Mouse (Mus musculus) ZHBTc4 (cell line): ENCODE data around the gene Dok1.

Source experiments
- DNase-seq: peaks from one replicate; pipeline ENCODE4 v3.0.0-alpha.2; 2011; ENCODE audit warnings: low read depth, low spot score

Dok1 gene

DNA sequence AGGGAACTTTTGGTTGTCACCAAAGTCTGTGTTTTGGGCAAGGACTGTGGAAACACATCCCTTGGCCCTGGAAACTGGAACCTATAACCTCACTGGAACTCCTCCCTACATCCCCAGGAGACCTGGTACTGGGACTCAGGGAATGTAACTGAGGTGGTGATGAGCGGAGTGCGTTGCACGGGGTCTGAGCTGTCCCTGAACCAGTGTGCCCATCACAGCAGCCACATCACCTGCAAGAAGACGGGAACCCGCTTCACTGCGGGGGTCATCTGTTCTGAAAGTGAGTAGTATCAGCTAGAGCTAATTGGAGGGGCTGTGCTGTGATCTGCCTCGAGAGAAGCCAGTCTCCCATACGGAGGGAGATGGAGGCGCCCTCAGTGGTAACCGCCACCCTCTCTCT lies 16.1 kb upstream of the Dok1 start:
- DNase-seq, result no peak

DNA sequence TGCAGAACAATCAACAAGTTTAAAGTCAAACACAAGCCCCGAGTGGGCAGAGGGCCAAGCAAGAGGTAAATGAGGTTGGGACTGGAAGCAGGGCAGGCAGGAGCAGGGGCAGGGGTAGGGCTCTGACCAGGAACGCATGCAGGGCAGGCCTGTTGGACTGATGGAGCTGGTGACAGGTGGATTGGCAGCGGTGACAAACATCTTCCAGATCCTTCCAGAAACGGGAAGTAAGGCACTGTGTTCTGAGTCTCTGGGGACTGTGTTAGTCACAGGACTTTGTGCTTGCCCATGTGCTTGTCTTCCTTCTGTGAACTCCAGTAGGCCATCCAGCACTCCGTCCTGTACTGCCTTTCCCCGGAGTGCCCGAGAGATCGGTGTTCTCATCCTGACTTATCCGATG lies 11.5 kb upstream of the Dok1 start:
- DNase-seq, result no peak

DNA sequence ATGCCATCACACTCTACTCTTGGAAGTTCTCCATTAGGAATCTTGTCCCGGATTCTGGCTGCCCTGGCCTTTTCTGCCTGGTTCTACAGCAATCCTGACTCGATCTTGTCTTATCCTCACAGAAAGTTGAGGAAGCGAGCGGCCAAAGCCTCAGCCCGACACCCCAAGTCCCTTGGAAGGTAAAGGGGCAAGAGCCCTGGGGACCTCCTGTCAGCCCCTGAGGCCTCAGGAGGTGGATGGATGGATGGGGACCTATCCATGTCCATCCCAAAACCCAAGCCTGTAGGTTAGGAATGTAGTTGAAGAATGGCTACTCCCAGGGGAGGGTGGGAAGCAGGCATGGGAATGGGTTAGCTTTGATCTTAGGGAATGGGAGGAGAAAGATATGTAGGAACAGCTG lies 10.7 kb upstream of the Dok1 start:
- DNase-seq, result no peak

DNA sequence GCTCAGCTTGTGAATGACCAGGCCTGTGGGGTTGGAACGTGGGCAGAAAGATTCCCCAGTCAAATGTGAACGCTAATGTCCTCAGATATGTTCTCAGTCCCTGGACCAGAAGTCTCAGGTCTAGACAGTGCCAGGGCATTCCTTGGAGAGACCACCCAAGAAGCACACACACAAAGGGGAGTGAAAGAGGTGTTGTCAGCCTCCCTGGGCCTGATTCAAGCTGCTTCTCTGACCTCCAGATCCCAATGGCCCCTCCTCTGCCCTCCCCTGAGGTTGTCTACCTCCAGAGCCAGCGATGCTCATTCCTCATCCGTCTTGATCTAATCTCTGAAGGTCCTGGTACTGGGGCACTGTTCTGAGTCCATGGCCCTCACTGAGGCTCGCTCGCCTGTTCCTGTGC lies 10.3 kb upstream of the Dok1 start:
- DNase-seq, result peak; percentile 66

DNA sequence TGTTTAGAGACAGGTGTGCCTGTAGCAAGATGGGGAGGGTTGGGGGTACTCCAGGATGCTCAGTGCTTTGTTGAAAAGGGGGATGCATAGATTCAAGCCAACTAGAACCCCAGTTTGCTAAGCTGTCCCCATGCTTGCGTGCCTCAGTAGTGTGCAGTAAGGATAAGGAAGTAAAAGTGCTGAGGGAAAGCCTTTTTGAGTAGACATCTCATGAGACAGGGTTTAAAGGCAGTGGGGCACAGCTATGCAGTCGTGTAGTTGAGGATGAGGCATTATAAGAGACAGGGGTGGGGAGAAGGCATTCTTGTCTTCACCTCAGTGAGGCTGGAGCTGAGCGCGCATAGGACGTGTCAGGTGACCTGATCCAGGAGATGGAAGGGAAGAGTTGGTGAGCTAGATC lies 7.3 kb upstream of the Dok1 start:
- no peak for DNase-seq

DNA sequence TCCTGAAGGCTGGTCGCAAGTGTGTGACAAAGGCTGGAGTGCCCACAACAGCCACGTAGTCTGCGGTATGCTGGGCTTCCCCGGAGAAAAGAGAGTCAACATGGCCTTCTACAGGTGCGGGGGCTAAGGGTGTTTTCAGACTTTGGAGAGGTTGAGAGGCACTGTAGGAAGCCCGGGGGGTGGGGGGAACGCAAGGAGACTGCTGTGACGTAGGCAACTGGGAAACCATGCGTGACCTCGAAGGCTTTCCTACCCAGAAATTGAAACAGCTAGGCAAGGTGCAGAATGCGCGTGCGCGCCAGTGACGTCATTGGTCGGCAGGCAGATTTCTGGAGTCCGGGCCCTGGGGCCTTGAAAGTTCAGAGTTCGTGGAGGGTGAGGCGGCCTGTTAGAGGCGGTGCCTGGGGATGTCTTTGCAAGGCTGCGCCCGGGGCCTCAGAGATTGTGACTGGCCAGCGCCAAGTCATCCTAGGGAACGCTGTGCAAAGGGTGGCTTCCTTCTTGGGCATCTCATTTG lies 5.3 kb upstream of the Dok1 start:
- DNase-seq, result peak; percentile 96

DNA sequence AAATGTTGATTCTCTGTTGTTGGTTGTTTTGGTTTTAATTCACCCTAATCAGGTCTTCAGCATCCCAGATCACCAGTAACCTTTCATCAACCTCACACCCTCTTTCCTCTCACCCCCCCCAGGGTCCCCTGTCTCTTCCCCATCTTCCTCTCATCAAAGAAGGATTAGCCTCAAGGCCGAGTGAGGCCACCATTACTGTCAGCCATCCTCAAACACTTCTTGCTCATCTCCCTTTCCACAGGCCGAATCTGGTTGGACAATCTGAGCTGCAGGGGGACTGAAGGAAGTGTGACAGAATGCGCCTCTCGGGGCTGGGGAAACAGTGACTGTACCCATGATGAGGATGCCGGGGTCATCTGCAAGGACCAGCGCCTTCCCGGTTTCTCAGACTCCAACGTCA lies 3.9 kb upstream of the Dok1 start:
- DNase-seq, result no peak

DNA sequence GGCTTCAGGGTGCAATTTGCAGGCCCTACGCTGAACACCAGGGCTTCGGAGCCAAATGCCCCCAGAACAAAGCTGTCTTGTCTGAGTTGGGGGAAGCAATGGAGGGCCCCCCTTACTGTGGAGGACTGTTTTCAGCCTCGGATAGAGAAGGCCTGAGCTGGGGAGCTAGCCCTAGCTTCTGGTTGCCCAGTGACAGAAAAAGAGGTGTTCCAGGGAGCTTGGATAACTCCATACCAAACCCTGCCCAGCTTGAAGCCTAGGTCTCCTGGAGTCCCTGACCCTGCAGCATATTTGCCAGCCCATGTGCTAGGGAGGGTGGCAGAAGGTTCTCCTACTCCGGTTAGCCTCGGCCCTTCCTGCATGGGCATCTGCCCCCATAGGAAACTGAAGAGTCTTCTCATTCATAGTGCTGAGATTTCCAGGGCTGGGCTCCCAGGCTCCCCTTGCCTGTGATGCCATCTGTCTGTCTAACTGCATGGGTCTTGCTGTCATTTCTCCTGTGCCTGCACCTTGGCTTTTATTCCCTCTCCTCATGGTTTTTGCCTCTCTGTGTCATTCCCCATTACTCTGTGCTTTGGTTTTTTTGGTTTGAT lies 1.3 kb upstream of the Dok1 start:
- no peak for DNase-seq

DNA sequence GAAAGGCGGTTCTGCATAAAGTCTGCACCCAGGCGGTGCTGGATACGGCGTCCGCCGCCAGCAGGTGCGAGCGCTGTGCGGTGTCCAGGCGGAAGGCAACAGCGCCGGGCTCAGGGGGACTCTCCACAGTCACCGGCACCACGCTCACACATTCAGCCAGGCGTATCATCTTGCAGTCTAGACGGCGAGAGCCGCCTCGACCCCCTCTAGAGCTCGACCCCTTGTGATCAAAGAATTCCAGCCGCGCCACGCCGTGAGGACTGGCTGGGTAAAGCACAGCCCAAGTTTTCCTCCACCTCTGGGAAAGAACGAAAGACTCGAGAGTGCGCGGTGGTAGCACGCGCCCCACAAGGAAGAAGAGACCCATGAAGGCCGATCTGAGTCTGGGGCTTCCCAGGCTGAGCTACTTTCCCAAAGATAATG lies 491 bp downstream of the Dok1 start:
- peak; percentile 81 for DNase-seq

DNA sequence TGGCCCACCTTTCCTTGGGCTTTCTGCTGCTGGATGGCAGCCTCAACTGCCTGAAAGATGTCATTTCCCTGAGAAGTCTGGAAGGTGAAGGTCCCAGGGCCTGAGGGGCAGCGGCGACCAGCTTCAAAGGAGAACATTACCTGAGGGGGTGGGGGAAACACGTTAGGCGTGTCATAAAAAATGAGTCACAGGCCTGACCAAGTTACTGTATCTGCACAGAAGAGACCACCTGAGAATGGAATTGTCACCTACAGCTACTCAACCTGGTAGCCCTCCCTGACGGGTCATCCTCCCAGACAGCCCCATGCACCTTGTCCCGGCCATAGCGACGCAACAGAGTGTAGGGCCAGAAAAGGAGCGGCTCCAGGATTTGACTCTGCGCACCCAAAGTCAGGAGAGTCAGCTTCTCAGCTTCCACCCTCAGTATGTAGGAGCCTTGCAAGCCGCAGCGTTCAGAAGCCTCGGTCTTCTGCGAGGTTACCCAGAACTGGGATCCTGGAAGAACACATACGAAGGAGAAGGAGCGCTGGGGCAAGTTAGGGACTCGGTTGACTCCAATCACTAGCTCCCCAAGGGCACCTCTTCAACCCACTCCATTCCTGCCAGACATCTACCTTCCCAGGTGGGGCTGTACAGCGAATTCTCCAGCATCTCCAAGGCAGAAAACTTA lies 1.2 kb downstream of the Dok1 start:
- peak; percentile 19 for DNase-seq

DNA sequence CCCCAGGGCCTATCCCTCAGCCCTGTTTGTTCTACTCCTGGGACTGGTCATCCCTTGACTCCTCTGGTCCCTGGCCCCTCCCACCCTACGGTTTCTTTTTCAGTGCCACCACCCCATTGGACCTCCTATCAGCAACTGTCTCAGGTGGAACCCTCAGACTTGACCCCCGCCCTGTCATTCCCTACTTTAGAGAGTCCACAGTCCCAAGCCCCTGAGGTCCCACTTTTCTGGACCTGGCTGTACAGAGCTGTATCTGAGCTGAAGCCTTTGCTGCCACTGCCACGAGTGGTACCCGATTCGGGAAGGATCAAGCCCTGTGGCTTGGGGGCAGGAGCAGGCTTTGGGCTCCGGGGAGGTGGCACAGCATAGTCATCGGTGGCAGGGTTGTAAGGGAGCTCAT lies 2.2 kb downstream of the Dok1 start:
- DNase-seq, result no peak

DNA sequence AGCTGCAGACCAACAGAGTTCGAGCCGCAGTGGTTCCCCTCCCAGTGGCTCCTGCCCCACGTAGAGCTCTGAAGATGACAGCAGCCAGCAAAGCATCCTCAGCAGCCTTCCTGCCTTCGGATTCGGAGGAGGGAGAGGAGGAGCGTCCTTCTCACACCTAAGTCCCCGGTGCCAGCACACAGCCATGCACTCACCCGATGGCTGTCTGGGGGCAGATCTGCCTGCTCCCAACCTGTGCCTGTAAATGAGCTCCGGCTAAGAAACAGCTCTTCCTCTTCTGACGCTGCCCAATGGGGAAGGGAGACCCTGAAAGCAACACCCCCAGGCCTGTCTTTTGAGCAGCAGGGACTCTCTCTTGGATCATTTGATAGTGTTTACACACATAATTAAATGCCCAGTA lies 3.5 kb downstream of the Dok1 start:
- no peak for DNase-seq

DNA sequence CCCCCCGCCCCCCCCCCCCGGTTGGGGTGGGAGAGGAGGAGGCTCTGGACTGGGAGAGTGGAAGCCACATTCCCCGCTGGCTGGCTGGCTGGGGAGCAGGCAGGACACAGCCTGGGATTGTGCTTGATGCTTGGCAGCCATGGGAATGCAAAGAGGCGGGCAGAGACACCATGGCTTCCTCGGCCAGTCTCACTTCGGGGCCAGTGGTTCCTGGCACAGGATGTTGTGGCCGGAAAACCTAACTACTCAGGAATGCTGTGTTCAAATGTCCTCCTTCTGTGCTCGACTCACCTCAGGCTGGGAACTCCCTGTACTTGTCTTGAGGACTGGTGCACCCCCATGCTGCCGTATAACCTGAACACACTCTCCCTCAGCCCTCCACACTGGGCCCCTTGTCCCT lies 5.6 kb downstream of the Dok1 start:
- DNase-seq, result no peak

DNA sequence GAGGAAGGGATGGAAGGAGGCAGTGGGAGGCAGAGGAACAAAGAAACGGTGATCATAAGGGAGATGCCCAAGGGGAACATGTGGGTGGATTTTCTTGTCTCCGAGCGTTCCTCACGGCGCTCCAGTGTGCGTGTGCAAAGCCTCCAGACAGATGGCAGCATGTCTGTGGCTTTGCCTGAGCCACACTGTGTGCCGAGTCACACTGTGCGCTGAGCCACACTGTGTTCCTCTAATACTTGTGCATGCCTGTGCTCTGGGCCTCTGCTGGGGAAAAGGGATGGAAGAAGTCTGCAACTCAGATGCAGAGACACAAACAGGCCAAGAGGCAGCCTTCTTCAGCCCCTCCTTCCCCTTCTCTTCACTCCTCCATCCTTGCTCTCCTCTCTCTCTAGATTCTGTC lies 6.0 kb downstream of the Dok1 start:
- no peak for DNase-seq

DNA sequence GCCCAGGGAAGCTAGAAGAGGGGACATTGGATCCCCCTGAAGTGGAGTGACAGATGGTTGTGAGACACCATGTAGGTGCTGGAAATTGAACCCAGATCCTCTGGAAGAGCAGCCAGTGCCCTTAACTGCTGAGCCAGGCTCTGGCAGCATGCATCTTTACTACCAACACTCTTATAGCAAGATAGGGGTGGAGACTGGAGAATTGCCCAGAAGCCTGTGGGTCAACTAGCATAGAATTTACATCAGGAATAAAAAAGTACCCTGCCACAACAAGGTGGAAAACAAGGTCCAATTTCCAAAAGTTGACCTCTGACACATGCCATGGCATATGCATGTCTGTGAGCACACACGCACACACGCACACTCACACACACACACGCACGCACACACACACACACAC lies 8.1 kb downstream of the Dok1 start:
- no peak for DNase-seq

DNA sequence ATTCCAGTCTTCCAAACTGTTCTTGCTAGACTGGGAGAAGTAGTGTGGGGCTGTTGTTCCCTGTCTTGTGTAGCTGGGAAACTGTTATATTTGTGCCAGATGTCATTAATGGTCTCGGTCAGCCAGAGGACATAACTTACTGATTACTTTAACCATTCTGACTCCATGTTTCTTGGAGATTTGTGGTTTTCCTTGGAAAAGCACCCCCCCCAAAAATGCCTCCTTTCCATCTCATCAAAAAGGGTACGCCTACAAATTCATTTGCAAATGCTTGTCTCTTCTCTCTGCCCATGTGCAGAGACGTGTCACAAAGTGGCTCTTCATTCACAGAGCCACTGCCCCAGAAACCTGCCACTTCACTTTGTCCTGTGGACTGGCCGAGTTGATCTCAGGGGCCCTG lies 8.8 kb downstream of the Dok1 start:
- DNase-seq, result no peak

DNA sequence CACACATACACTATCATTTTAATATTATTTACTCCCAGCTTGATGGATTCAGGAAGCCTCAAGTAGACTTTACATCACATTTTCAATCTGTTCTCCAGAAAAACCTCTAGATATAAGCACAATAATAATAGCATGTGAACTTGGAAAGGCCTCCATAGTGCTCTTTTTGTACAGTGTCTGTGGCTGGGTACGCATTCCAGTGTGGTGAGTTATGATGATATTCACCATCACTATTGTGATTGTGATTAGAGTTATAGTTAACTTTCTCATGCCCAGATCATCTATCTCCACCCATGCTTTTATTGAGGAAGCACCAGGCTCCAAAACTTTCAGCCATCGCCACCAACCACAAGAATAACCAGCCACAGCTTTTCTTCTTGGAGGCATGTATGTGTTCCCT lies 9.5 kb downstream of the Dok1 start:
- DNase-seq, result no peak

DNA sequence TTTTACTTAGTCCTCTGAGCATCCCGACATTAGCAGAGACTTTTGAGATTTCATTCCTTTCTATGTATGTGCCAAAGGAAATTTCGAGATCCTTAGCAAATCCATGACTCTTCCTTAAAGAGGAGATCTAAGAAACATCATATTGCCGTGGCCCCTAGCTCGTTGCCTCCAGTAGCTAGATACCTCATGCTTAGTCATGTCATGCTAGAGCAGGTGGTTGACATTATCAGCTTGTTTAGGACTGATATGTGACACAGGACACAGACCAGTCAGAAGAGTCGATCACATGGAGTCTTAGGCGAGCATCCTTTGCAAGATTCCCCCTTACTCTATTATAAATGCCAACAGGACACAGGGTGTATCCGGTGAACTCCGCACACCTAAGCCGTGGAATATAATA lies 10.3 kb downstream of the Dok1 start:
- DNase-seq, result no peak

DNA sequence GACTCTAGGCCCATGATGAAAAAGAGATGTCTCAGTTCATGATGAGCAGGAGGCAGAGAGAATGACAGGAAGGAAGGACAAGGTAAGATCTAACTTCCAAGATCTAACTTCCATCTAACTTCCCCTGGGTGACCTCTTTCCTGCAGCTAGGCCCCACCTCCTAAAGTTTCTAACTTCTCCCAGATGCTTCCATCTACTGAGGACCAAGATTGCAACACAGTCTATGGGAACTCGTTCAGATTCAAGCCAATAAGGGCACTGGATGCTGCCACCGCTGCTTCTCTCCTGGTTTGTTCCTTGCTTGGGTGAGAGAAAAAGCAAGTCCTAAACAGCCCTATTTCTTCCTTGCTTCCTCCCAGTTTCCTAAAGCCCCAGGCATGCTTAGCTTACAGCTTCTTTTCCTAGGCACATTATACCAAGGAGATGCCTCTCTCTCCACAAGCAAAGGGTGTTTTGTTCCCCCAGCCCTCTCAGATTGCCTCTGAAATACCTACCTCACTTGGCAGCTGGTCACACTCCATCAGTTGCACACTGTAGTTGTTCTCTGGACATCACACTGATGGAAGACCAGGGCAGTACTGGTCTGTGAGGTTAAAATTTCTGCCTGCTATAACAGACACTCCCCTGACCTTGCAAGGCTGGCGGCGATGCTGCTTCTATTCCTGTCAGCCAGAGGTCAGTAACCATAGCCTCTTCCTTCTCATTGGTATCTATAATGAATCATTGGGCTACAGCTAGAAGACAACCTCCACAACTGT lies 12.3 kb downstream of the Dok1 start:
- no peak for DNase-seq

DNA sequence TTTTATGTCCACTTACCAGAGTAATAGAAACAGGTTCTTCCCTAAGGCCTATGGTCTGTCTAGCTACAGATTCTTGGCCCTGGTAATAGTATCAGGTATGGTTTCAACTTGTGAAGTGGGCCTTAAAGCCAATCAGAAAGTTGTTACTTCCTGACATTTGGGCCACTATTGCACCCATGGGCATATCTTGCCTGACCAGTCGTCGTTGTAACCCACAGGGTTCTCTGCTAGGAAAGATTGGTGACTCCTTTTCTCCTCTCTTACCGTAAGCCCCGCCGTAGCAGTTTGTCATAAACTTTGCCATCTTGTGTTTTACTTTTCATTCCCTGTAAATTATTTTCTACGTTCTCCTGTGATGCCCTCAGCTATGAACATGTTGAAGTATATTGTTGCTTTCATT lies 13.2 kb downstream of the Dok1 start:
- no peak for DNase-seq

DNA sequence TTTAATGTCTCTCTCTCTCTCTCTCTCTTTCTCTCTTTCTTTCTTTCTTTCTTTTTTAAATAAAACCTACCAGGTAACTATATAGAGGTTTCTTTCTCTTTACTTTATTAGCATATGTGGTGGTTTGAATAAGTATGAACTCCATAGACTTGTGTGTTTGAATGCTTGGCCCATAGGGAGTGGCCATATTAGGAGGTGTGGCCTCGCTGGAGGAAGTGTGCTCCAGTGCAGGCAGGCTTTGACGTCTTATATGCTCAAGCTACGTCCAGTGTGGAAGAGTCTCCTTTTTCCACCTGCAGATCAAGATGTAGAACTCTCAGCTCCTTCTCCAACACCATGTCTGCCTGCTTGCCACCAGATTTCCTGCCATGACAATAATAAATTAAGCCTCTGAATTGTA lies 14.2 kb downstream of the Dok1 start:
- DNase-seq, result no peak

DNA sequence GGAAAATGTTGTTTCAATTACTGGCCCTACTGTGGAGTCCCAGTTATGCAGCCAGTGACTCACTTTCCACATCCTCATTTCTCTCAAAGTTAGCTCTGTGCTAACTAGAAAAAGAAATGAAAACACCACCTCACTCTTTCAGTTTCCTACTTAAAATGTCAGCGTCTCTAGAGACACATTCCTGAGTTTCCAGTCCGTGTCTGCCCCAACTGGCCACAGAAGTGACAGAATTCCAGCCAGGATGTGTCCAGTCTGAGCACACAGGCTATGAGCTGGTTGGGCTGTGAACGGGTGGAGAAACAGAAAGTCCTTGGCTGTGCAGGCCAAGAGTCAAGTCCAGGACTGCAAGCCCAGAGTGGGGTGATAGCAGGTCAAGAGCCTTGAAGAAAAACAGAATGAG lies 16.1 kb downstream of the Dok1 start:
- DNase-seq, result no peak

DNA sequence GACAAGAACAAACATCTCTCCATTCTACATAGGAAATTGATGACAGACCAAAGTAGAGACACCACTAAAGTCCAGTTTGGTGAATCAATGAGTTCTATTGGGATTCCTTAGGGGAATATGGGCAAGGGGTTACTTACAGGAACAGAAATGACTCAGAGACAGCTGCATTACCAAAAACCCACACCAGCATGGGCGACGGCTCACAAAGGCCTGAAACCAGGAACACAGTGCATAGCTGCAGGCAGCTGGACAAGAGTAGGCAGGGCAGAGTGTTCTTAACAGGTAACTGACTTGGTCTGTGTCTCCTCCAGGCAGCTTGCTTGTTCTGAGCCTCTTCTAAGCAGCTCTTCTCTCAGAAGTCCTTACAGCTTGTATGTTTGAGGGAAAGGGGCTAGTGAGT lies 17.5 kb downstream of the Dok1 start:
- DNase-seq, result no peak
